Mouse (Mus musculus) C2C12 (cell line): ENCODE measurements around the gene Calcoco1. TPM values are rescaled to one million over a fixed set of nuclear protein-coding genes. Genes with fewer than 3 reads are reported as not detected.

ENCODE experiments used
- H3K27me3 ChIP-seq: one replicate; pipeline ENCODE4 v1.6.1; 2011; ENCODE audit not compliant: control insufficient read depth, insufficient read depth, insufficient read length
- H3K36me3 ChIP-seq: one replicate; pipeline ENCODE4 v1.6.1; 2011; ENCODE audit not compliant: control insufficient read depth, insufficient read depth
- H3K4me3 ChIP-seq: one replicate; pipeline ENCODE4 v1.5.1; 2011; ENCODE audit warnings: mild to moderate bottlenecking, control low read depth; ENCODE audit not compliant: poor library complexity, insufficient read depth, severe bottlenecking
- H3K79me2 ChIP-seq: one replicate; pipeline ENCODE4 v1.6.1; 2011; ENCODE audit not compliant: control insufficient read depth, insufficient read depth
- H3K79me3 ChIP-seq: one replicate; pipeline ENCODE4 v1.6.1; 2011; ENCODE audit warnings: low read depth, control low read depth
- H3ac ChIP-seq: one replicate; pipeline ENCODE3; 2011; ENCODE audit warnings: low read depth; ENCODE audit not compliant: control insufficient read depth, insufficient read length
- CEBPB ChIP-seq: IDR thresholded peaks from one replicate; pipeline ENCODE4 v1.6.1; 2011; ENCODE audit warnings: low read depth, mild to moderate bottlenecking, control low read depth, moderate library complexity
- CTCF ChIP-seq: IDR thresholded peaks from one replicate; pipeline ENCODE4 v1.5.1; 2011; ENCODE audit not compliant: control insufficient read depth, insufficient read depth, insufficient read length
- FOSL1 ChIP-seq: IDR thresholded peaks from one replicate; pipeline ENCODE4 v1.8.0; 2011; ENCODE audit warnings: mild to moderate bottlenecking, low read length; ENCODE audit not compliant: poor library complexity, insufficient read depth, severe bottlenecking
- MAX ChIP-seq: IDR thresholded peaks from one replicate; pipeline ENCODE4 v1.6.1; 2011; ENCODE audit warnings: mild to moderate bottlenecking, control low read depth
- MYOD1 ChIP-seq: IDR thresholded peaks from one replicate; pipeline ENCODE4 v1.6.1; 2011; ENCODE audit warnings: low read depth; ENCODE audit not compliant: control insufficient read depth, insufficient read length
- MYOG ChIP-seq: IDR thresholded peaks from one replicate; pipeline ENCODE4 v1.6.1; 2011; ENCODE audit not compliant: control insufficient read depth, insufficient read length; ENCODE audit errors: extremely low read depth
- USF1 ChIP-seq: IDR thresholded peaks from one replicate; pipeline ENCODE4 v1.6.1; 2011; ENCODE audit warnings: low read depth, mild to moderate bottlenecking, control low read depth, moderate library complexity
- polyA plus RNA-seq: library from polyadenylated mRNA; unstranded; fragments of >200 nt; fragmentation: generic; extraction: Trizol; gene quantifications from one replicate; pipeline ENCODE4 v1.2.1, GENCODE M21; 2012; ENCODE audit warnings: missing spikeins

Gene Calcoco1
- polyA plus RNA-seq, 1 experiment, result 25.7 TPM

DNA sequence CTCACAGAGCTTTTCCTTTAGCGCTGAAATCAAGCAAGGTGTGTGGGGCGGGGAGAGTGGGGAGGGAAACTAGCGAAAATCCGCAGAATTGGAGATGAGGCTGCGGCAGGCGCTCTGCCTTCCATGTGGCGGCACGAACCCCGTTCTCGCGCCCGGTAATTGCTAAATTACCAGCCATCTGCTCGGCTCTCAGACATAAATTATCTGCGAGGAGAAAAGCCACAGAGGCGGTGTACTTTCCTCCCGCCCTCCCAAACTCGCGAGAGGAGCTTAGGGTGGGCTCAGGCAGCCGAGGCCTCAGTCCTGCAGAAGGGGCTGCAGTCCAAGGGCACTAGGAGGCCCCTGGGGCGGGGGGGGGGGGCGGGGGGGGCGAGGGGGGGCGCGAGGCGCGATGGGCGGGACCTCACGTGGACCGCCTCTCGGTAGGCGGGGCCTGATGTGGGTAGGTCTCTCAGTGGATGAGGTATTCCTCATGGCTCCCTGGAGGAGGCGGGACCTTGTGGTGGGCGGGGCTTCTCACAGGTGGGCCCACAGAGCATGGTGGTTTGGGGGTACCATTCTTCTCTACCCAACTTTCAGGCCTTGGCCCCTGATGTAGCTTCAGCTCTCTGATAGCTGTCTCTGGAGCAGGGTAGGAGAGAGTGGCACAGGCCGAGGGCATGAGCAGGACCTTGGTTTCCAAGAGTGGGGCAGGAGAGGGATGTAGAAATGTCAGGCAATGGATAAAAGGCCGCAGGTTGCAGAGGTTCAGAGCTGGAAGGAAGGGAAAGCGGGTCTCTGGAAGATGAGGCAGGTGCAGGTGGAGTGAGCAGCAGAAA lies 14.4 kb upstream of the Calcoco1 start:
- Histone ChIP-seq H3K79me2 (no peaks in the 10 kb centered on the region), H3K79me3 (no peaks in the 10 kb centered on the region), H3ac (no peak overlapping the region), H3K4me3 (no peak overlapping the region), H3K36me3 (no peaks in the 10 kb centered on the region), H3K27me3 (no peaks in the 10 kb centered on the region)
- no peak for TF ChIP-seq MYOG
- no peak for TF ChIP-seq USF1
- TF ChIP-seq CTCF, result no peak
- no peak for TF ChIP-seq MYOD1
- TF ChIP-seq MAX, result no peak
- no peak for TF ChIP-seq FOSL1
- TF ChIP-seq CEBPB, result no peak

- H3K79me3 ChIP-seq, result no peaks in the 10 kb centered on the region
- H3ac ChIP-seq, result no peak overlapping the region
- no peaks in the 10 kb centered on the region for H3K27me3 ChIP-seq
- no peak overlapping the region for H3K4me3 ChIP-seq
- TF ChIP-seq FOSL1, result no peak
- TF ChIP-seq MAX, result no peak
- TF ChIP-seq CTCF, result no peak
- TF ChIP-seq USF1, result no peak
- no peak for TF ChIP-seq MYOD1
- TF ChIP-seq CEBPB, result no peak
- TF ChIP-seq MYOG, result no peak
- H3K36me3 ChIP-seq, result no peaks in the 10 kb centered on the region
- H3K79me2 ChIP-seq, result no peaks in the 10 kb centered on the region
Observed at GRCm38 (mm10) chr15:102735031-102735430, 13.1 kb upstream of the Calcoco1 start.

DNA sequence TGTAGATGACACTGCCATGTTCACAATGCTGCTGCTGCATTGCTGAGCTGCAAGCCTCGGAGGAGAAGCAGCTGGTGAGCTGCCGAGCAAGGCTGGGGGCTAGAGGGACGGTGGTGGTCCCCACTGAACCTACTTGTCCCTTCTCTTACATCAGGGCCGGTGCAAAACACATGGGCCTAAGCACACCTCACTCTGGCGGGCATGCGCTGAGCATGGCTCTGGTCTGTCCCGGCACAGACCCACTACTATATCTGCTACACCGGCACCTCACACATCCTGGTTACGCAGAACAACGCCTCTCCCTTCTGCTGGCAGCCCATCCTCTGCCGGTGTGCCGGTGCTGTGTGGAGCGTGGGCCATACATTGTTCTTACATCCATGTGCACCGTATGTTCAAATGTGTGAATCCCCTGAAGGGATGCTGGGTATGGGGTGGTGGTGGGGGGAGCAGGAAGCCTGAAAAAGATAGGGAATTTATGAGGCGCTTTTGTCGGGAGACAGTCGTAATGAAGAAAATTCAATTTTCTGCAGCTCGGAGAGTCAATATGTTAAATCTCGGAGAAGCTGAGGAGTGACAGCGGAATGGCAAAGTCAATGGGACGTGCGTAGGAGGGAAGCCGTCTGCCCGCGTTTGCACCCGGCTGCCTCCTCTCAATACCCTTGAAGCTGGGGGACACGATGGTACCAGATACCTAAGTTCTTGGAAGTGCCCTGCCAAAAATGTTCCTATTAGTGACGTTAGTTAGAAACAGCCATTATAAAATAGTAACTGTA lies 12.0 kb upstream of the Calcoco1 start:
- no peaks in the 10 kb centered on the region for H3K79me3 ChIP-seq
- no peak for TF ChIP-seq MYOD1
- no peak for TF ChIP-seq CEBPB
- no peak for TF ChIP-seq CTCF
- no peak for TF ChIP-seq MYOG
- no peak for TF ChIP-seq FOSL1
- TF ChIP-seq USF1, result no peak
- TF ChIP-seq MAX, result no peak
- no peak overlapping the region for H3K4me3 ChIP-seq
- no peak overlapping the region for H3ac ChIP-seq
- H3K36me3 ChIP-seq, result no peaks in the 10 kb centered on the region
- no peaks in the 10 kb centered on the region for H3K79me2 ChIP-seq
- H3K27me3 ChIP-seq, result no peaks in the 10 kb centered on the region

GRCm38 (mm10) chr15:102733233-102733632 lies 11.3 kb upstream of the Calcoco1 start:
- no peaks in the 10 kb centered on the region for H3K27me3 ChIP-seq

DNA sequence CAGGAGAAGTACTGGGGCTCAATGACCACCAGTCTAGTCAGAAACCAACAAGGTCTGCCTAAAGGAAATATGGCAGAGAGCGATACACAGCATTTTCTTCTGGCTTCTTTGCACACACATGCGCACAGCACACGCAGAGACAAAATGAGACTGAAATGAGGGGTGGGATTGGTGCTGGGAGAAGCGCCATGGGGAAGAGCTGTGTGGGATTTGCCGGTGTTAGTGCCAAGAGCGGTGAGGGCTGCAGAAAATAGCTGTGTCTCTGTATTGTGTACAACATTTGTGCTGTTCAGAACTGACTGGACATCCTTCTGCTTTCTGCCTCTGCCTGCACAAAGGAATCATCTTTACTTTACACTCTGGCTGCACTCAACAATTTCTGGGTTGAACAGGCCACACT lies 10.4 kb upstream of the Calcoco1 start:
- H3ac ChIP-seq, result no peak overlapping the region
- H3K79me2 ChIP-seq, result no peaks in the 10 kb centered on the region
- no peak for TF ChIP-seq MYOD1
- no peak for TF ChIP-seq FOSL1
- TF ChIP-seq MAX, result no peak
- H3K36me3 ChIP-seq, result no peaks in the 10 kb centered on the region
- H3K79me3 ChIP-seq, result no peaks in the 10 kb centered on the region
- H3K27me3 ChIP-seq, result no peaks in the 10 kb centered on the region
- no peak overlapping the region for H3K4me3 ChIP-seq

More at GRCm38 (mm10) chr15:102733233-102733632, 11.3 kb upstream of the Calcoco1 start:
- TF ChIP-seq MYOD1, result peak; percentile 57
- no peak for TF ChIP-seq CEBPB
- no peaks in the 10 kb centered on the region for H3K36me3 ChIP-seq
- H3ac ChIP-seq, result no peak overlapping the region
- H3K79me2 ChIP-seq, result no peaks in the 10 kb centered on the region
- no peaks in the 10 kb centered on the region for H3K79me3 ChIP-seq
- H3K4me3 ChIP-seq, result no peak overlapping the region
